Mouse (Mus musculus): ENCODE results near the gene Prkcb.

Prkcb gene

GRCm38 (mm10) chr7:122327942-122328341, 39.4 kb downstream of the Prkcb start:
- DNase-seq: no peak

DNA sequence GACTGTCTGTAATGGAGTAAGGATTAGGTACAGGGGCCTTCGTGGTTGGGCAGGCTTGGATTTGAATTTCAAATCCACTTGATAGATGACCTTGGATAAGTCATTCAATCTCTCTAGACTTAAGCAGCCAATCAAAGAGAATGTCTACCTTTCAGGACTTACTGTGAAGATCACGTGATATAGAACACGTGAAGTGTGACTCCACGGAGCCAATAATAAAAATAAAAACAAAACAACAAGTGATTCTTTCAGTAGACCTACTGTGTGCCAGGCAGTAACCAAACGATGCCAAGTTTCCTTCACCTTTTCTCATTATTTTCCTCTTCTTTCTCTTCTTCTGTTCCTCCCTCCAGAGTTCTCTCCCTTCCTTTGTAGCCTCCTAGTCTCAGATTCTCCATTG, 39.9 kb downstream of the Prkcb start:
- no peak for DNase-seq

GRCm38 (mm10) chr7:122329588-122329987, 41.0 kb downstream of the Prkcb start:
- DNase-seq: no peak

DNA sequence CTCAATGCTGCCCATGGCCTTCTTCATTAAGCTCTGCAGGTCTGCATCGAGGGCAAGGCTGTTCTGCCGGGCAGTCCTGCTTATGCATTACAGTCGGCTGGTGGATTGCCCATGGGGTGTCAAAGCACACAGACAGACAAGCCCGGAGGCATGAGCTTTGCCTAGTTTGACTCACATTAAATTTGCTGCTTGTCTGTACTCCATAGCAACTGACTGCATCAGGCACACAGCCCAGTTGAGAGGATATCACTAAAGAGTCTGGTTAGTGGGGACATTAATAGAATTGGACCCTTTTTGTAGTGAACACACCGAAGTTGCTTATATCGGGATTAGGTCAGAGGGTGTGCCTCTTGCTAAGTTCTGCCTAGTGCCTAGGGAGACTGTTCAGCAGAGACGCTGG, 45.1 kb downstream of the Prkcb start:
- DNase-seq: no peak

DNA sequence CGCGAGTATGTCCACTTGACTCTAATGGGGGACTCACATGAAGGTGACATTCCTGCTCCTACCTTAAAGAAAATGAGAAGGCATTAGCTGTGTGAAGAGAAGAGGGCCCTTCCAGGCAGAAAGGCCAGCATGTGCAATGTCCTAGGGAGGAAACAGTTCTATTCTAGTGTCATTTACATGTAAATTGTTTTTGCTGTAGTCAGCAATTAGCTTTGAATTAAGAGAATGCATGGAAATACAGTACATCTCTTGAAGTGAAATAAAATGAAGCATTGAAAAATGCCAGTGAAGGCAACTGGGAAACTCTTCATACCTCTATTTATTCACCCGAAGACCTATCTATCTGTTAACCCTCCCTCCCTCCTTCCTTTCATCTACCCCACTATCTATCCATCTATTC, 48.8 kb downstream of the Prkcb start:
- DNase-seq: no peak

- DNase-seq: no peak
These were observed 49.5 kb downstream of the Prkcb start for GRCm38 (mm10) chr7:122338055-122338454.

DNA sequence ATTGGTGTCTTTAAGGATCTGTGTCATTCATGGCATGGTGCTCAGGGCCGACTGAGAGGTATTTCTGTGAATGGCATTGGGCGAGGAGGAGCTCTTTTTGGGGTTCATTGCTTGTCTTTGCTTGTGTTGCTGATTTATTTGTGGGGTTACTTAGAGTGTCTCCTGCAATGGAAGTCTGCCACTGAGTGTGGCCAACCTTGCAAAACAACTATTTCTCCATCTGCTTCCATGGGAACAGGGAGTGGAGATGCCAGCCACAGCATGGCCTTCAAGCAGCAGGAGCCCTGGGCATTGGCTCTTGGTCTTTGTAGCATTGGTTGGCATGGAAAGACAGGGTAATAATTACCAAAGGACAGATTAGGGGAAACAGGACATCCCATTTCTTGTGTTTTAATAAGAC, 50.9 kb downstream of the Prkcb start:
- no peak for DNase-seq

- no peak for DNase-seq
These were observed 53.3 kb downstream of the Prkcb start for GRCm38 (mm10) chr7:122341813-122342212.

- DNase-seq: no peak
These were observed 56.1 kb downstream of the Prkcb start for GRCm38 (mm10) chr7:122344656-122345055.

- DNase-seq: no peak
These were observed 58.0 kb downstream of the Prkcb start for GRCm38 (mm10) chr7:122346251-122347242.

- DNase-seq: no peak
These were observed 58.9 kb downstream of the Prkcb start for GRCm38 (mm10) chr7:122347433-122347832.

DNA sequence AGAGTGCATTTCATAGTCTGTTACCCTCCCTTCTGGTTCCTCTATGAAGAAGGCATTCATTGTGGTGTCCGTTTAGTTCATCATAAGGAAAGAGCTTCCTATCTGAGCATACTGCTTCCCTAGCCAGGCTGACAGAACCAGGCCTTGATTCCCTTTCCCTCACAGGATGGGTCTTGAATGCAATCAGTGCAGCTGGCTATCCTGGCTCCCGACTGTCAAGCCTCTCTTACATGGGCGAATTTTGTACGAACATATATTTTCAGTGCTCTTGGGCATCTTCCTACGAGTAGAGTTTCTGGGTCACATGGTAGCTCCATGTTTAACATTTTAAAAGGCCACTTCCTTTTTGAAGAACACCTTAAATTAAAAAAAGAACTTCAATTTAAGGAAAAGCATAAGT, 61.4 kb downstream of the Prkcb start:
- no peak for DNase-seq

DNA sequence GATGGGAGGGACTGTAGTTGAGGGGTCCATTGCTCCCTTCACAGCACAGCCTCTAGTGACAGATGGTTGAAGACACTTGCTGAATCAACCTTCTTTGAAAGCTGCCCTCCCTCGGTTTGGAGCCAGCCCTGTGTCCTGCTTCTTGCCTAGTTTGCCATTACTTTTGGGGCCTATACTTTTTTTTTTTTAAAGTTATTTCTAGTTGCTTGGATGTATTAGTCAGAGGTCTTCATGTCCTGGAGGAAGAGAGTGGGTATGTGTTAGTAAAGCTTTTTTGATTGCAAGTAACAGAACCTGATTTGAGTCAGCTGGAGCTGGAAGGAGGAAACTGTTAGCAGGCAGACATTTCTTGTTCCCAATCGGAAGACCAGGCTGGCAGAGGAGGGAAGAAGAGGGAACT, 62.2 kb downstream of the Prkcb start:
- DNase-seq: no peak

- no peak for DNase-seq
These were observed 63.3 kb downstream of the Prkcb start for GRCm38 (mm10) chr7:122351816-122352215.

- DNase-seq: no peak
These were observed 64.2 kb downstream of the Prkcb start for GRCm38 (mm10) chr7:122352566-122353277.

GRCm38 (mm10) chr7:122353329-122353728, 64.8 kb downstream of the Prkcb start:
- no peak for DNase-seq

DNA sequence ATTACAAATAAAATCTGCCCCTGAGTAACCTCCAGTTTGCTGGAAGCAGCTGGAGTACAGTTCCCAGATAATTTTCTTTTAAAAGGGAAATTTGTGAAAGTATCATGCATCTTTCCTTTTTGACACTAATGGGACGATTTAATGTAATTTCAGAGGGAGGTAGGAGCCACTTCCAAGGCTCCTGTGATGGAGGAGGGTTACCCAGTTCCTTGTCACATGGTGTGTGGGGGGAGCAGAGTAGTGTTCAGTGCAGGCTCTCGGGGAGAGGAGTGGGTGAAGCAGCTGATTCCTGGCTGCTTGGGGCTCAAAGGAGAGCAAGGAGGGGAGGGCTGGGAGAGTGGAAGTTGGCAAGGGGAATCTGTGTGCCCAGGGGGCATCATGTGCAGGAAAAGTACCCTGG, 68.4 kb downstream of the Prkcb start:
- no peak for DNase-seq

DNA sequence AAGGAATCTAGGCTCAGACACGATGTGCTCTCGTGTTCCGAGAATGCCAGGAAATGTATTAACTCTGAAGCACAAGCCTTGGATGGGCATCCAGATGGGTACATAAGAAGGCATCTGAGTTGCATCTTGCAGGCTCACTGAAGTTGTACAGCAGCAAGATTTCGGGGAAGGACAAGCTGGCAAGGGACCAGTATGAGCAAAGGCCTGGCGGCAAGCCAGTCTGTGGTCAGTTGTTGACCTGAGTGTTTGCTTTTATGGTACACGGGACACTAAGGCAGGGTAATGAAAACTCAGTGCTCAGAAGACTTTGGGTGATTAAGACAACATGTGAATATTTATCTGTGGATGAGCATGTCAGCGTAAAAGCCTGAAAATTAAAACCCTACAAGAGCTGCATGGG, 69.3 kb downstream of the Prkcb start:
- no peak for DNase-seq

DNA sequence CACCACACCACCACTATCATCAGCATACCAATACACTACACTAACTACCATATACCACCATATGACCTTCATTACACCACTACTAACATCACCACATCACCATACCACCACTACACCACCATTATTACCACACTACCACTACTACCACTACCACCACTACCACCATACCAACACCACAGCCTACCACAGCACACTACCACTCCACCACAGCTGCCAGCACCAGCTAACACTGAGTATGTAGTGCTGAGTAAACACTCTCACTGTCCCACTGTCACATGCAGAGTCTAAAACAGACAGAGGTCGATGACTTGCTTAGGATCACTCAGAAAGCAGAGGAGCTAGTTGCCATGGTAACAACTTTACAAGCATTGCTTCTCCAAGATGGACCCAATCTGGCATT, 78.1 kb downstream of the Prkcb start:
- DNase-seq: no peak

DNA sequence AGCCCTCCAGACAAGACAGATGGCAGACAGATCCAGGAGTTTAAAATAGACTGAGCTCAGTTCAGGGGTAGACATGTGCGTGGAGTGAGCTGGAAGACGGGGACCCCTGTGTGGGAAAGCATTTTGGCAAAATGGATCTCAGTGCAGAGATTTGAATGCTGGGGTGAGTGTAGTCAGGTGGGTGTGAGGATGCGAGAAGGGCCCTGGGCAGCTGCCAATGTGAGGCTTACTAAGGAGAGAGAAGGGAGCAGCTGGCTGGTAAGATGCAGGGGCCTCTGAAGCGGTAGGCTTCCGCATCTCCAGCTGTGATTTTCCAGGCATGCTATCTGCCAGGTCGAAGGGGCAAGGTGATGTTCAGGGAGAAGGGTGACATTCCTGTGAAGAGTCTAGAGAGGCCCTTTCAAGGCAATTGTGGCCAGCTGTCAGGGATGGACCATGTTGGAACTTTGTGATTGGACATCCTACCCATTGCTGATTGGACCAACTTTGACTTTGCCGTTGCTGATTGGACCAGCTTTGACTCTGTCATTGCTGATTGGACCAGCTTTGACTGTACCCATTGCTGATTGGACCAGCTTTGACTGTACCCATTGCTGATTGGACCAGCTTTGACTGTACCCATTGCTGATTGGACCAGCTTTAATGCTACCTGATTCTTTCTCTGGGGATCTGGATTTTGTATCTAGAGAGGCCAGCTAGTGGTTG, 78.9 kb downstream of the Prkcb start:
- DNase-seq: no peak

DNA sequence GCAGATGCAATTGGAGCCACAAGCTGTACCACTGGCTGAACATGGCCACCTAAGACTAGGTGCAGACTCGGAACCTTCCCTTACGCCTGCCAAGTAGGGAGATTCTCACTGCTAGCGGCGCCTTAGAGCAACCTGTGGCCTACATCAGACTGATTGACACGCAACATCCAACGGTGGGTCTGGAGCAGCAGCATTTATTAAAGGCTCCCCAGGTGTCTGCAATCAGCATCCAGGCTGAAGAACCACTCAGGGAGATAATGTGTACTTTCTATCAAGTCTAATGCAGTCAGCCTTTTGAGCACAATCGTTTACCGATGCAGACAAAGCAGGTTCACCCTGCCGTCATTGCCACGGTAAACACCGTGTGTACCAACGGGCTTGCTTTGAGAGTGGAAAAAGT, 81.9 kb downstream of the Prkcb start:
- DNase-seq: no peak

- DNase-seq: no peak
These were observed 83.4 kb downstream of the Prkcb start for GRCm38 (mm10) chr7:122371947-122372346.

- DNase-seq: no peak
These were observed 83.8 kb downstream of the Prkcb start for GRCm38 (mm10) chr7:122372349-122372748.

All from kidney, postnatal 14 days (tissue).